Mouse (Mus musculus): ENCODE measurements around the gene Rhox4c.
"Not testable (repeated sequence)": the region's sequence is repeated elsewhere in the genome, so short reads cannot be mapped to it uniquely, and the experiment has no call there.

Gene Rhox4c

GRCm38 (mm10) chrX:37480037-37480436, at the start of gene Rhox4c:
TSS of gene Rhox4c (plus strand) at chrX:37480337.
- in situ Hi-C loops (cut with MboI, MseI): not testable (repeated sequence)

DNA sequence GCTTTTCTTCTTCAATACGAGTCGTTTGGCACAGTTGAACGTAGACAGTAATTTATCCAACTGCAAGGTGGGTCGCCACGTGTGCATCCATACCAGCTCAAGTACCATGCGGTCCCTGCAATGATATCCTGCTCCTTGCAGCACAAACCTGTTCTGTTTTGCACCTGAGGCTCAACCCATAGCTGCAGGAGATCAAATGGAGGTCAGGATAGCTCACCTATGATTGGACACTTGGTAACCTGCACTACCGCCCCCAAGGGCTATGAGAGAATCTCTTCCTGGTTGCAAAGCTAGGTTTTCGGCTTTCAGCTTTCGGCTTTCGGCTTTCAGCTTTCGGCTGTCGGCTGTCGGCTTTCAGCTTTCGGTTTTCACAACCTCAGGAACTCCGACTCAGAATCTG, 47.9 kb upstream of the Rhox4c start, which contains the start of gene Rhox4b:
Rhox4b (plus strand) TSS at position 301 of the 400 bp plus-strand sequence.
- in situ Hi-C loops (cut with MboI, MseI): not testable (repeated sequence)

- in situ Hi-C loops (cut with MboI, MseI): loop anchor here (25.0 kb wide), 1 partner anchor 359 kb away; the partner anchor contains the start of gene Rhox5
These were observed 26.8 kb upstream of the Rhox4c start, which contains the start of gene Rhox2c for GRCm38 (mm10) chrX:37453380-37453779. TSS of gene Rhox2c (plus strand) at chrX:37453680.

DNA sequence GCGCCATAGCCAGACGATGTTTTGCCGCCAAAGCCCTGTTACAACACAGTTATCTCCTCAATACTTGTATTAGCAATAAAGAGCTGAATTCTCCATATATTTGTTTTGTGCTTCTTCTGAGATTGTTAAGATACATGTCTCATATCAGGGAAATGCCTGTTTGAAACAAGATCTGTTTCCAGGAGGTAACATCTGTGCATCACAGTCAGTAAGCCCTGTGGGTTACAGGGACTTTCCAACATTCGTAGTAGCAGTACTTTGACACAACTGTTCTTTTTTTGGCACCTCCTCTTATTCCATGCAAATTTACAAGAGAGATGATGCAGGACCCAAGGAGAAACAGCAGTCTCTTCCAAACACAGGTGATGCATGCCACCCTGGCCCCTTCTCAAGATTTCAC, 21.9 kb upstream of the Rhox4c start, which contains the start of gene Rhox3c:
Rhox3c (plus strand) TSS at position 301 of the 400 bp plus-strand sequence.
- in situ Hi-C loops (cut with MboI, MseI): loop anchor here (25.0 kb wide), 1 partner anchor 354 kb away; the partner anchor contains the start of gene Rhox5

GRCm38 (mm10) chrX:37514059-37514458, 33.9 kb downstream of the Rhox4c start, which contains the start of gene Rhox4d:
TSS of gene Rhox4d (plus strand) at chrX:37514359.
- in situ Hi-C loops (cut with MboI, MseI): not testable (repeated sequence)

DNA sequence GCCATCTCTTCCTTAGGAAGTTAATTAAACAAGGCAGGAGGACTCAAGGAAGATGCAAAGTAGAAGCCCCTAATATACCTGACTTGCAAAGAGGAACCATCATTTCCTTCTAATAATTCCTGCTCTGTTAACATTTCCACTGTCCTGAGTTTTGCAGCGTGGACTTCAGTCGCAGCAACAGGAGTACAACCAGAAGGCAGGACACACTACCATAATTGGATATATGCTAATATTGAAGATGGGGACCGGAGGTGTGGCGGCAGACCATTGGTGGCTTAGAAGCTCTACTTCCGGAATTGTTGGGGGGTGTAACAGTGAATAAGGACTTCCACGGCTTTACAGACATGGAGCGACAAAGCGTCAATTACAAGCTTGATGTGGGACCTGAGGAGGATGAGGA, 50.0 kb downstream of the Rhox4c start, which contains the start of gene Rhox2e:
Rhox2e (plus strand) TSS at position 301 of the 400 bp plus-strand sequence.
- in situ Hi-C loops (cut with MboI, MseI): loop anchor here (10.0 kb wide), 1 partner anchor 285 kb away; the partner anchor contains the start of genes Rhox2a and Rhox3a

Measured in regulatory T cell (primary cell).